ENCODE assay signal across 14 mouse cellular contexts in the genomic region with DNA sequence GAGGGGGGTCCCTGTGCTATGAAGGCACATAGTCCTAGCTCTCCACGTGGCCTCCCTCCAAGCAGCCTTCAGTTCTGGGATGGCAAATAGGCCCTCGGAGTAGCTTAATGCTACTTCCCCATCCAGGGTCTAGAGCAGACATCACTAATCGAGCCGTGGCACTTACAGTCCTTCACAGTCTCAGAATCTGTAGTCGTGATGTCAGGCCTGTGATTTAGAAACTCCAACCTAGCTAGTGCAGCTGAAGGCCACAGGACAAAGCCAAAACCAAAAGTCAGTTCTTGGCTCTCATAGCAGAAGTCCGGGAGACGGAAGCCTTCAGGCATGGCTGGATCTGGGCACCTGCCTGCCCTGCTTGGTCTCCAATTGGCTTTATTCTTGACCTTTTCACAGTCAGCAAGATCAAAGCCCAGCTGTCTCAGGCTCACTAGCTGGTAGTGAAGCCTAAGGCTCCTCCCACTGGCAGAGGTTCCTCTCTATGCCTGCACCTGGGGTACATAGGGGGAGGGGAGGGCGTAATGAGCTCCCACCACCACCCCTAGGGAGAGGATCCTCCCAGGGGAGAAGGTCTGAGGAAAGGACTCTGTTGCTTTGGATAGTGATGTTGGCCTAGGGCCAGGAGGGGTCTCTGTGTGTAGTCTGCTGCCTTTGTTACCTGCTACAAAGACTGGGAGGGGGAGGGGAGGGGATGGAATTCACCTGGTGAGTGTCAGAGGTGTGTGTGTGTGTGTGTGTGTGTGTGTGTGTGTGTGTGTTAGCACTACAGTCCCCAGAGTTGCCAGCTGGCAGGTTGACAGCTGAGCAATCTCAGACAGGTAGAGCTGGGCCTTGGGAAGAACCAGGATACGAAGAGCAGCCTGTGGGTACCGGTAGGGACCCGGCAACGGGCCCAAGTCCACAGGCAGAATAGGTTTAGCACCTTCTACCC.
"Had no signal": no experiment of that assay in that cellular context is flagged by ENCODE, and none has a peak within 500 bp of the region (broad histone marks: within the 10 kb centered on the region; RNA-seq: fewer than 3 reads in every experiment).

No protein-coding gene starts in this region.

- H3K4me1 ChIP-seq: limb, embryonic 12.5 days; liver, embryonic 12.5 days; lung, embryonic 15.5 days had no signal

- H3K9me3 ChIP-seq: limb, embryonic 12.5 days; liver, embryonic 12.5 days; lung, embryonic 15.5 days; midbrain, embryonic 12.5 days had no signal

- H3K27me3 ChIP-seq: liver, embryonic 12.5 days had no signal

- H3K27ac ChIP-seq: layer of hippocampus, adult 2 months; limb, embryonic 12.5 days; liver, embryonic 12.5 days; lung, embryonic 15.5 days; macrophage; midbrain, embryonic 12.5 days; stomach, postnatal 0 days had no signal

- ATAC-seq: intestine, postnatal 0 days; liver, embryonic 12.5 days; midbrain, embryonic 16.5 days had no signal

- H3K4me2 ChIP-seq: limb, embryonic 12.5 days; liver, embryonic 12.5 days; lung, embryonic 15.5 days; midbrain, embryonic 12.5 days had no signal

- DNase-seq: kidney, postnatal 10 days; kidney, postnatal 4 days; lung, postnatal 14 days; right cerebral cortex, adult 18-20 months; right cerebral cortex, postnatal 25 days had no signal

- H3K4me3 ChIP-seq: layer of hippocampus, adult 2 months; limb, embryonic 12.5 days; liver, embryonic 12.5 days; lung, embryonic 15.5 days; midbrain, embryonic 12.5 days had no signal

- H3K36me3 ChIP-seq: limb, embryonic 12.5 days; lung, embryonic 15.5 days; midbrain, embryonic 12.5 days had no signal

- H3K9ac ChIP-seq: limb, embryonic 12.5 days; liver, embryonic 12.5 days; lung, embryonic 15.5 days; midbrain, embryonic 12.5 days had no signal
